Mouse (Mus musculus) erythroblast, embryonic 14.5 days (primary cell): ENCODE data around the gene Zfpm1. TPM values are rescaled to one million over a fixed set of nuclear protein-coding genes. Genes with fewer than 3 reads are reported as not detected.
A peak's percentile ranks its signal among the peaks of the same experiment; 100 is the strongest.

Experiments used
- H3K27me3 ChIP-seq: 2 replicates; pipeline ENCODE4 v1.6.1; 2012; ENCODE audit warnings: inconsistent platforms; ENCODE audit not compliant: control insufficient read depth
- H3K36me3 ChIP-seq: 2 replicates; pipeline ENCODE4 v1.6.1; 2012; ENCODE audit warnings: mild to moderate bottlenecking, inconsistent platforms; ENCODE audit not compliant: control insufficient read depth
- H3K4me1 ChIP-seq: 2 replicates; pipeline ENCODE4 v1.6.1; 2012; ENCODE audit warnings: inconsistent platforms; ENCODE audit not compliant: control insufficient read depth
- H3K4me3 ChIP-seq: replicated peaks from 2 replicates; pipeline ENCODE3; 2012; ENCODE audit warnings: moderate library complexity, mild to moderate bottlenecking, inconsistent platforms
- H3K9me3 ChIP-seq: 2 replicates; pipeline ENCODE4 v1.6.1; 2012; ENCODE audit warnings: low read length, inconsistent platforms, mixed read lengths; ENCODE audit not compliant: control insufficient read depth
- GATA1 ChIP-seq: IDR thresholded peaks from 2 replicates; pipeline ENCODE4 v1.6.1; 2012; ENCODE audit warnings: low read length, inconsistent platforms, mixed read lengths
- TAL1 ChIP-seq: IDR thresholded peaks from 3 replicates; pipeline ENCODE4 v1.6.1; 2012; ENCODE audit warnings: low read length, inconsistent platforms, mixed read lengths
- polyA plus RNA-seq: library from polyadenylated mRNA; stranded (reverse); fragments of >175 nt; gene quantifications from 2 replicates; pipeline ENCODE4 v1.2.3, GENCODE M21; 2012

The Zfpm1 gene
- 331 and 361 TPM in 2 replicates for polyA plus RNA-seq

DNA sequence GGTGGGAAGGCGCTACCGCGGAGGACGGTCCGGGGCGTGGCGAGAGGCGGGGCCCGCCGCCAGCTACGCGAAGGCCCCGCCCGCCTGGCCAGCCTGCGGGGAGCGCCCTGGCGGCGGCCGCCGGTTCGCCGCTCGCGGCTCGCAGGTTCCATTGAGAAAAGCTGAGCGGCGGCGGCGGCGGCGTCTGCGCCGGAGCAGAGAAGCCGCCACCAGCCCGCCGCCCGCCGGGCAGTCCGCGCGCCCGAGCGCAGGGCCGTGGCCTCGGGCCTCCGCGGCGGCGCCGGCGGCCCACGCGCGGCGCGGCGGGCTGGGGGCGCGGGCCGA is at the start of gene Zfpm1:
Zfpm1 (plus strand) TSS at position 107 of the 324 bp plus-strand sequence.
- Histone ChIP-seq H3K9me3 (no peaks in the 10 kb centered on the region; the same call in 1 of the 2 replicates), H3K27me3 (no peaks in the 10 kb centered on the region), H3K4me1 (peaks cover 78% of the 10 kb centered on the region), H3K36me3 (peaks cover 46% of the 10 kb centered on the region), H3K4me3 (peak within 1 kb of the TSS; percentile 84)
- no peak for TF ChIP-seq GATA1
- no peak for TF ChIP-seq TAL1

DNA sequence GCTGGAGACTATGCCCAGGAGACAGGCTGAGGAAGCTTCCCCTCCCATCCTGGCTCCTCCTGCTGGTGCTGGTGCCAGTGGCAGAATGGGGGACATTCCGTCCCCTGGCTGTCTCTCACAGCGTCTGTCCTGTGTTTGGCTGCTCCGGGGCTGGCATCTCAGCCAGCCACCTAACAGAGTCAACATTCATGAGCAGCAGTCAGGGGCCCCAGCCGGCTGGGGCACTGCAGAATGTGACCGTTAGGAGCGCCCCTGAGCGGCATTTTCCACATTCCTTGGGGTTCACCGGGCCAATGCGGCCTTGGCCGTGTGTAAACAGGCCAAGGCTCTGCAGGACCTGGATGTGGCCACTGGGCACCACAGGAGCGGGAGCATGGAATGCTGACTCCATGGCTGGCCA is 47.9 kb upstream of the Zfpm1 start:
- Histone ChIP-seq H3K4me1 (no peaks in the 10 kb centered on the region), H3K4me3 (no peak overlapping the region), H3K36me3 (no peaks in the 10 kb centered on the region), H3K27me3 (peaks cover 54% of the 10 kb centered on the region), H3K9me3 (peaks cover 3% of the 10 kb centered on the region; the same call in 1 of the 2 replicates)
- TF ChIP-seq TAL1 (no peak), GATA1 (no peak)

DNA sequence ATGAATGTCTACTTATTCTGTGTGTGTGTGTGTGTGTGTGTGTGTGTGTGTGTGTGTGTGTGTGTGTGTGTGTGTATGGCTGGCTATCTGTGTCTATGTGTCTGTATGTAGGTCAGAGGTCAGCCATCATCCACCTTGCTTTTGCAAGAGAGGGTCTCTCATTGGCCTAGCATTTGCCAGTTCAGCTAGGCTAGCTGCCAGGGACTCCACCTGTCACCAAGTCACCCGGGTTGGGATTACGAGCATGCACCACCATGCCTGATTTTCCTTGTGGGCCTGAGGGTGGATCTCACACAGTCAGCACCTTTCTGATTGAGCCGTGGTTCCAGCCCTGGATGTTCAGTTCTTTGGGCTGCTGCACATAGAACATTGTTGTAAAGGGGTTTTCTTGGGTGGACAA is 45.4 kb upstream of the Zfpm1 start:
- no peak for TF ChIP-seq GATA1
- no peak for TF ChIP-seq TAL1

DNA sequence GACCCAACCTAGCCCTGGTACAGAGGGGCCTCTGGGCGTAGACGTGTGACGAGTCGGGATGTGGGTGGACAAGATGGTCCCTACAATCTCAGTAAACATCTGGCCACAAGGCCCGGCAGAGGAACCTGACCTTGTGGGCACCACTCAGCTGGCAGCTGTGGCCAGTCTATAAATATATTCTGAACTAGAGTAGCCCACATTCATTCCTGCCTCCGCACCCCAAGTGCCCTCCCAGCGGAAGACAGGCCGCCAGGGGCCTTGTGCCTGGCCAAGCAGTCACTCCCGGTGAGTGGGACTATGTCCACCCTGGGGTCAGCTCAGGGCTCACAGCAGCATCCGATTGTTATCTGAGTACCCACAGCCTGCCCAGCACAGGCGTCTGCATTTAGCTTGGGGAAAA is 43.7 kb upstream of the Zfpm1 start:
- no peak for TF ChIP-seq TAL1
- TF ChIP-seq GATA1: no peak
- no peak overlapping the region for H3K4me3 ChIP-seq
- no peaks in the 10 kb centered on the region for H3K9me3 ChIP-seq
- no peaks in the 10 kb centered on the region for H3K4me1 ChIP-seq
- no peaks in the 10 kb centered on the region for H3K36me3 ChIP-seq
- H3K27me3 ChIP-seq: peaks cover 12% of the 10 kb centered on the region

More for the DNA sequence above, 45.4 kb upstream of the Zfpm1 start:
- peaks cover 29% of the 10 kb centered on the region for H3K27me3 ChIP-seq
- H3K36me3 ChIP-seq: no peaks in the 10 kb centered on the region
- no peak overlapping the region for H3K4me3 ChIP-seq
- no peaks in the 10 kb centered on the region for H3K9me3 ChIP-seq
- no peaks in the 10 kb centered on the region for H3K4me1 ChIP-seq

DNA sequence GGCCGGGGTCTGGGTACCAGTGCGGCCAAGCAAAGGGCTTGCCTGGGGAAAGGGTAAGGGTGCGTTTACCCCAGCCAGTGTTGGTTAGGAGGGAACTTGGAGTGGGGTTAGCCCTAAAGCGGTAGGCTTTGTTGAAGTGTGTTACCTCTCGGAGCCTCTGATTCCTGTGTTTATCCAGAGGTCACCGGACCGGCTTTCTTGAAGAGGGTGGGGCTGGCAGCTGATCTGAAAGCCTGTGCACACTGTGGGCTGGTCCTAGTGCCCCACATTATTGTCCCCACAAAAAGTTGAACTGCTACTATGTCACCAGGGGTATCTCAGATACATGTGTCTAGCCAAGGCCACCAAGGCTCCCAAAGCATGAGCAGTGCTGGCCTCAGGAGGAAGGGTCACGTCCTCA is 43.2 kb upstream of the Zfpm1 start:
- Histone ChIP-seq H3K4me3 (no peak overlapping the region), H3K27me3 (peaks cover 9% of the 10 kb centered on the region), H3K36me3 (no peaks in the 10 kb centered on the region), H3K9me3 (no peaks in the 10 kb centered on the region), H3K4me1 (no peaks in the 10 kb centered on the region)
- TF ChIP-seq GATA1 (no peak), TAL1 (no peak)

DNA sequence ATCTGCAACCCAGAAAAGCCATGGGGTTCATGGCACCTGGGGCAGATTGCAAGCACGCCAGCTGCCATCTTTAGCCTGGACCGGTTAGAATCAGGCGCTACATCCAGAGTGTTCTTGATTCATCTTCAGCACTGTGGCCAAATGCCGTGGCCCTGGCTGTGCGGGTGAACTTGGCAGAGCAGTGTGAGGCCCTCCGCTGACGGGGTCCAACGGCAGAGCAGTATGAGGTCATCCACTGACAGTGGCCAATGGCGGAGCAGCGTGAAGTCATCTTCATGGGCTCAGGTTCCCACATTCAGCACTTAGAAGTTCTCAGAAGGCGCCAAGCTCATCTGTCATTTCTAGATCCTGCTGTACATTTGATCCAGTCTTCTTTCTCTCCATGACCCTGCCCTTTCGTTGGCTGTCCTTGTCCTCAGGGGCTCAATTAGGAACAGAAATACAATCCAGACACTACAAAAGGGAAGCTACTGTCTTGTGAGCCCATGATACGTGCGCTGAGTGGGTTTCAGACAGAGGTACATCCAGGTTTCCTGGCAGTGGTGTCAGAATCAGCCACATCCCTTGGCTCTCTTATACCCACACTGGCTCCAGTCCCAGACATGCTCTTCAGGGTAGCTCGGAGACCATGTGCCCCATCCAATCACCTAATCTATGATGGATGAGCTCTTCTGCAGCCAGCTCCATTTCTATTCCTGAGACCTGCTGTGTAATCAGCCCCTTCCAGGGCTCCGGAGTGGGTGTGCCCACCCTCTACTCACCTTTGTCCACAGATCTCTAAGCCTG is 41.5 kb upstream of the Zfpm1 start:
- H3K4me3 ChIP-seq: no peak overlapping the region
- 0 out of 2 replicates have a peak, but pooled peaks cover 2% of the 10 kb centered on the region for H3K27me3 ChIP-seq
- H3K36me3 ChIP-seq: no peaks in the 10 kb centered on the region
- H3K9me3 ChIP-seq: no peaks in the 10 kb centered on the region
- H3K4me1 ChIP-seq: no peaks in the 10 kb centered on the region
- no peak for TF ChIP-seq GATA1
- TF ChIP-seq TAL1: no peak

DNA sequence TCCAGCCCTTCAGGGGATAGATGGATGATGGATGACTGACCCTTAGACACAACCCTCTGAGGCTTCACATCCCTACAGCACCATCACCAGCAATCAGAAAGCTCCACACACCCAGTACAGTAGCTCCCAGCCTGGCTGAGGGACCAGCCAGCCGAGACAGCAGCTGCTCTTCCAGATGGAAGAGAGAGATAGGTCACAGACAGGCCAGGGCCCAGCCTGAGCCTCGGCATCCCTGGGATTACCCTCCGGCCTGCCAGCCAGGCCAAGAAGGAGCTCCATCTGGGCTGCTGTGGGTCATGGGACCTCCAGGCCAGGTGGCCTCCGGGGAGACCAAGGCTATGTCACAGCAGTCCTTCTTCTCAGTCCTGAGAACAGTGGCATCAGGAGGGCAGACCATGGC is 38.6 kb upstream of the Zfpm1 start:
- H3K4me3 ChIP-seq: no peak overlapping the region
- H3K9me3 ChIP-seq: no peaks in the 10 kb centered on the region
- H3K4me1 ChIP-seq: no peaks in the 10 kb centered on the region
- no peaks in the 10 kb centered on the region for H3K36me3 ChIP-seq
- no peak for TF ChIP-seq GATA1
- no peak for TF ChIP-seq TAL1
- H3K27me3 ChIP-seq: no peaks in the 10 kb centered on the region; the same call in none of the 2 replicates

DNA sequence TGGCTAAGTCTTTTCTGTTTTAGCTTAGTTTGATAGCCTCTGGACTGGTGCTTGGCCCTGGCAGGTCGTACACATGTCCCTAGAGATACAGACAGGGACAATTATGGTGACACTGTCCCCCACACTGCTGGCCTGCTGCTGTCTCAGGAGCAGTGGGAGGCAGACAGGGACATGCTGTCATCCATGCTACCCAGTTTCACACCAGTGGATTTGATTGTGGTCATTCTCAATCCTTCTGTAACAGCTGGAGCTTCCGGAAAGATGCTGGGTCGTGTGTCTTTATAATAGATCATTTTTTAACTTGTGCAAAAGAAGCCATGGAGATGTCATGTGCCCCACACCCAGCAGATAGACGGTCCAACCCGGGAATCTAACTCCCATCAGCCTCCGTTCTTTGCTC is 36.8 kb upstream of the Zfpm1 start:
- Histone ChIP-seq H3K27me3 (peaks cover 5% of the 10 kb centered on the region), H3K4me1 (no peaks in the 10 kb centered on the region), H3K4me3 (no peak overlapping the region), H3K9me3 (no peaks in the 10 kb centered on the region), H3K36me3 (no peaks in the 10 kb centered on the region)
- TF ChIP-seq GATA1: no peak

DNA sequence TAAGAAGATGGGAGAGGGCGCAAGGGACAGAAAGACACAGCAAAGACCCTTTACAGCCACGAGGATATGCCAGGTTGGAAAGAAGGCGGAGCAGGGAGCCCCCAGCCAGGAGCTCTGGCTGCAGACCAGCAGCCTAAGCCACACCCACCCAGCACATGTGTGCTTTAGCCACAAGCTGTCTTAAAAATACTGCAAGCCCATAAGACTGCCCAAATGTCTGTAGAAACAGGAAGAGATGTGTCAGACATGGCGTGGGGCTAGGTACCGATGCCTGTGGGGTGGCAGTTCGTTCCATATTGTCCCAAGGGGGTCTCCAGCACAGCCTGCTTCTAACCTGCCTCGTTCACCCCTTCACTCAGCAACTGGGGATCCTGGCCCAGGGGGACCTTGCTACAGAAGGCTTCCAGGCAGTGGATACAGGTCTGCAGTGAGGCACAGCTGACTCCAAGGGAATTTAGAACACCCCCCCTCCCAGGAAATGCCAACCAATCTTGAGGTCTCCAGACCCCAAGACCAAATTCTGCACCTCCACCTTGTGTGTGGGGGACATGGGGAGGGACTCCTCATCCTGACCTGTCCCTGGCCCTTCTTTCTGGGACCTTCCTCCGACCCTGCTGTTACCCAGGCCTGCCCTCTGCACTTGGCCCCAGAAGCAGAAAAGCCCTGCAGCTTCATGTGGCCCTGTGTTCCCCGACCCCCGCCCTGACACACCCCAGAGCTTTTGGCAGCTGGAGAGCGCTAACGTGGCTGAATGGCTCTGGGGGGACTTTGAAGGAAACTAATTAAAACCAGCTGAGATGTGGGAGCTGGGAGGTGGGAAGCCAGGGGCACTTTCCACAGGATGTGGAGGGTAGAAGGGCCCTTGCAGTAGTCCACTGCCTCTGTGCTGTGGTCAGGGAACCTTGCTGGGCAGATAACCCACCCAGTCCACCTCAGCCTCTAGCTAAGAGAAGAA is 35.4 kb upstream of the Zfpm1 start:
- Histone ChIP-seq H3K4me1 (no peaks in the 10 kb centered on the region), H3K9me3 (no peaks in the 10 kb centered on the region), H3K27me3 (peaks cover 5% of the 10 kb centered on the region), H3K36me3 (no peaks in the 10 kb centered on the region), H3K4me3 (no peak overlapping the region)
- TF ChIP-seq TAL1: no peak
- TF ChIP-seq GATA1: no peak
